Mouse (Mus musculus): ENCODE measurements around the gene Lrig1. TPM values are rescaled to one million over a fixed set of nuclear protein-coding genes. Genes with fewer than 3 reads are reported as not detected.

Gene Lrig1
- polyA plus RNA-seq, 1 experiment from 2014 or later = 4.5 TPM

DNA sequence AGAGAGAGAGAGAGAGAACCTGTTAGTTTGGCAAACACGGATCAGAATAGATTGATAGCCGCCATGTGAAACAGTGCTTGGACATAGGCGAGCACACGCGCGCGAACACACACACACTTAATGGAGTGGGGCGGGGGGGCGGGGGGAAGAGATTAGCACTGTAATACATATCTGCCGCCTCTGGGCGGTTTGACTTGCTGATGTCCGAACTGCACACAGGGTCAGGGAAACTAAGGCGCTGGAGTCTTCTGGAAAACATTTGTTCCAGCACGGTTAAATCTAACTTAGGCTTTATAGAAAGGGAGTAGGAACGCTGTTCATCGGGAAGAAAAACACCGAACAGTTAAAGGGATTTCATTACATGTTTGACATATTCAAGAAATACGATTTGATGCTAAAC lies 1.1 kb upstream of the Lrig1 start:
- Histone ChIP-seq H3K4me1 (ENCODE audit: control insufficient read depth, low read depth, low read length) (peaks cover 3% of the 10 kb centered on the region), H3K9me3 (replicated peaks; ENCODE audit: control insufficient read depth, low read length) (no peaks in the 10 kb centered on the region), H3K27ac (ENCODE audit: low read length) (no peak overlapping the region; the same call in 1 of the 2 replicates), H3K9ac (ENCODE audit: low read depth, low read length) (no peak overlapping the region), H3K4me3 (ENCODE audit: low read depth, low read length) (peak overlapping the region; percentile 37), H3K27me3 (ENCODE audit: control insufficient read depth, insufficient read depth, low read depth, low read length) (peaks cover 33% of the 10 kb centered on the region), H3K36me3 (ENCODE audit: control insufficient read depth, insufficient read depth) (no peaks in the 10 kb centered on the region), H3K4me2 (ENCODE audit: low read depth, low read length) (peak overlapping the region; percentile 66)
- WGBS (ENCODE audit: insufficient replicate concordance) = 4% methylated on average over 18 of the region's 18 CpGs
- no peak for ATAC-seq (ENCODE audit: low read depth)

- Histone ChIP-seq H3K4me1 (ENCODE audit: control insufficient read depth, low read depth, low read length) (peaks cover 3% of the 10 kb centered on the region), H3K27me3 (ENCODE audit: control insufficient read depth, insufficient read depth, low read depth, low read length) (peaks cover 33% of the 10 kb centered on the region), H3K9me3 (replicated peaks; ENCODE audit: control insufficient read depth, low read length) (no peaks in the 10 kb centered on the region), H3K36me3 (ENCODE audit: control insufficient read depth, insufficient read depth) (no peaks in the 10 kb centered on the region), H3K4me2 (ENCODE audit: low read depth, low read length) (peak overlapping the region; percentile 66), H3K4me3 (ENCODE audit: low read depth, low read length) (peak overlapping the region; percentile 37), H3K9ac (ENCODE audit: low read depth, low read length) (no peak overlapping the region), H3K27ac (ENCODE audit: low read length) (no peak overlapping the region; the same call in 1 of the 2 replicates)
- WGBS (ENCODE audit: insufficient replicate concordance) = 1% methylated on average over 8 of the region's 8 CpGs
- no peak; the same call in 1 of the 2 replicates for ATAC-seq (ENCODE audit: low read depth)
Observed at GRCm38 (mm10) chr6:94700612-94701011, 654 bp upstream of the Lrig1 start.

DNA sequence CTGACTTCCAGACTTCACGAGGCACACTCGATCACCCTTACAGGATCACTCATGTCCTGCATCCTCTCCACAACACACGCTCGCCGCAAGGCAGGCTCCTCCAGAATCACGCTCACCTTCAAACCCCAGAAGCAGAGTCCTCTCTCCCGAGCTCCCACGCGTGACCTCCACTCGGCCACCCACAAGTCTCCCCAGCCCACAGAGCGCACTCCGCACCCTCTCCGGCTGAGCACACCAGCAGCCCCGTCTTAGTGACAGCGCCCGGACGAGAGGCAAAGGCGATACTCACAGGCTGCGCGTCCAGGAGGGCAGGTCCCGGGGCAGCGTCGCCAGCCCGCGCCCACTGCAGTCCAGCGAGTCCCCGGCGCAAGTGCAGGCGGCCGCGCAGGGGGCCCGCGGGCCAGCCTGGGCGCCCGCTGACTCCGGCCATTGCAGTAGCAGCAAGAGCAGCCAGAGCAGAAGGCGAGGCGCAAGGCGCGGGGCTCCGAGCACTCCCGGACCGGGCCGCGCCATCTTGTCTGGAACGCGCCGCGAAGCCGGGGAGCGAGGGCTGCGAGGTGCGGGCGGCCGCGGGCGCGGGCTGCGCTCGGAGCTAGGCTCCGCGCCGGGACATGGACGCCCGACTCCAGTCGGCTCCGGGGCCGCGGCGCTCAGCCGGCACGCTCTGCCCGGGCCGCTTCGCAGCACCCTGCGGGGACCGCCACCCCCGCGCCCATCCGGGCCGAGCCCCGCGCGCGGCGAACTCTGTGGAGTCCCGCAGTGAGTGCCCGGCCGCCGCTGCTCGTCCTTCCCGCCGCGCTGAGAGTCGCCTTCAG lies 578 bp downstream of the Lrig1 start:
- Histone ChIP-seq H3K4me1 (ENCODE audit: control insufficient read depth, low read depth, low read length) (peaks cover 3% of the 10 kb centered on the region), H3K36me3 (ENCODE audit: control insufficient read depth, insufficient read depth) (no peaks in the 10 kb centered on the region), H3K27me3 (ENCODE audit: control insufficient read depth, insufficient read depth, low read depth, low read length) (peaks cover 33% of the 10 kb centered on the region), H3K4me2 (ENCODE audit: low read depth, low read length) (peak overlapping the region; percentile 66), H3K9me3 (replicated peaks; ENCODE audit: control insufficient read depth, low read length) (no peaks in the 10 kb centered on the region), H3K27ac (ENCODE audit: low read length) (peak overlapping the region; percentile 69), H3K4me3 (ENCODE audit: low read depth, low read length) (peak overlapping the region; percentile 74), H3K9ac (ENCODE audit: low read depth, low read length) (peak overlapping the region; percentile 78)
- WGBS (ENCODE audit: insufficient replicate concordance) = under 1% methylated on average over 83 of the region's 95 CpGs
- peak; percentile 9 for ATAC-seq (ENCODE audit: low read depth)

DNA sequence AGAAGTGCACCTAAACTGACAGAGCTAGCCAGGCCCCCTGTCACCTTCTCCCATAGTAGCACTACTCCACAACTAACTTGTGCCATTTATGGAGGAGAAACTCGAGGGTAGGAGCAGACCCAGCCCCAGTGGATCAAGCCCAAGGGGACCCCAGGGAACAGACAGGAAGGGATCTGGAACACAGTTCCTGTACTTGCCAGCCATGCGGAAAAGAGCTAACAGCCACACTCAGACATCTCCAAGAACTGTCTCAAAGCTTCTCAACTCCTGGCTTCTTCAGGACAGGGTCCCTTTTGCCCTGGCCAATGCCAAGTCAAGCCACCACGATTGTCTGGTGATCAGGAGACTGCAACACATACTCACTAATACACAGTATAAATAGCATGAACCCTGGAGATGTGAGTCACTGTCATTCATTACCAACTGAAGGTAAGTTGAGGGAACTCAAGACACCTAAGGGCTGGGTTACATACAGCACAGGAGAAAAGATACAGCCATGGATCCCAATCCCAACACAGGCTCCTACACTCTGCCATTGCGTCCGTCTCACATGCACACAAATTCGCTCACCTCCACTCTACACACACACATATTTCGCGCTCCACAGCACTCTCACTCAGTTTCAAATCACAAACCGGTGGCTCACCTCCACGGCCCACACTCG lies 1.3 kb downstream of the Lrig1 start:
- H3K9me3 ChIP-seq (replicated peaks; ENCODE audit: control insufficient read depth, low read length) = no peaks in the 10 kb centered on the region
- H3K36me3 ChIP-seq (ENCODE audit: control insufficient read depth, insufficient read depth) = no peaks in the 10 kb centered on the region
- no peak overlapping the region for H3K27ac ChIP-seq (ENCODE audit: low read length)
- no peak for ATAC-seq (ENCODE audit: low read depth)
- peak overlapping the region; percentile 66 for H3K4me2 ChIP-seq (ENCODE audit: low read depth, low read length)
- WGBS (ENCODE audit: insufficient replicate concordance) = 16% methylated on average over 11 of the region's 11 CpGs
- H3K27me3 ChIP-seq (ENCODE audit: control insufficient read depth, insufficient read depth, low read depth, low read length) = peaks cover 33% of the 10 kb centered on the region
- peaks cover 3% of the 10 kb centered on the region for H3K4me1 ChIP-seq (ENCODE audit: control insufficient read depth, low read depth, low read length)
- peak overlapping the region; percentile 78 for H3K9ac ChIP-seq (ENCODE audit: low read depth, low read length)
- peak overlapping the region; percentile 74 for H3K4me3 ChIP-seq (ENCODE audit: low read depth, low read length)

- H3K4me3 ChIP-seq (ENCODE audit: low read depth, low read length) = no peak overlapping the region
- no peaks in the 10 kb centered on the region for H3K9me3 ChIP-seq (replicated peaks; ENCODE audit: control insufficient read depth, low read length)
- H3K27ac ChIP-seq (ENCODE audit: low read length) = no peak overlapping the region
- 59% methylated on average over 1 of the region's 1 CpGs for WGBS (ENCODE audit: insufficient replicate concordance)
- H3K4me2 ChIP-seq (ENCODE audit: low read depth, low read length) = peak overlapping the region; percentile 66
- H3K36me3 ChIP-seq (ENCODE audit: control insufficient read depth, insufficient read depth) = no peaks in the 10 kb centered on the region
- peaks cover 26% of the 10 kb centered on the region for H3K27me3 ChIP-seq (ENCODE audit: control insufficient read depth, insufficient read depth, low read depth, low read length)
- H3K9ac ChIP-seq (ENCODE audit: low read depth, low read length) = no peak overlapping the region
- peaks cover 3% of the 10 kb centered on the region for H3K4me1 ChIP-seq (ENCODE audit: control insufficient read depth, low read depth, low read length)
- ATAC-seq (ENCODE audit: low read depth) = no peak
Observed at GRCm38 (mm10) chr6:94697423-94697822, 2.5 kb downstream of the Lrig1 start.

DNA sequence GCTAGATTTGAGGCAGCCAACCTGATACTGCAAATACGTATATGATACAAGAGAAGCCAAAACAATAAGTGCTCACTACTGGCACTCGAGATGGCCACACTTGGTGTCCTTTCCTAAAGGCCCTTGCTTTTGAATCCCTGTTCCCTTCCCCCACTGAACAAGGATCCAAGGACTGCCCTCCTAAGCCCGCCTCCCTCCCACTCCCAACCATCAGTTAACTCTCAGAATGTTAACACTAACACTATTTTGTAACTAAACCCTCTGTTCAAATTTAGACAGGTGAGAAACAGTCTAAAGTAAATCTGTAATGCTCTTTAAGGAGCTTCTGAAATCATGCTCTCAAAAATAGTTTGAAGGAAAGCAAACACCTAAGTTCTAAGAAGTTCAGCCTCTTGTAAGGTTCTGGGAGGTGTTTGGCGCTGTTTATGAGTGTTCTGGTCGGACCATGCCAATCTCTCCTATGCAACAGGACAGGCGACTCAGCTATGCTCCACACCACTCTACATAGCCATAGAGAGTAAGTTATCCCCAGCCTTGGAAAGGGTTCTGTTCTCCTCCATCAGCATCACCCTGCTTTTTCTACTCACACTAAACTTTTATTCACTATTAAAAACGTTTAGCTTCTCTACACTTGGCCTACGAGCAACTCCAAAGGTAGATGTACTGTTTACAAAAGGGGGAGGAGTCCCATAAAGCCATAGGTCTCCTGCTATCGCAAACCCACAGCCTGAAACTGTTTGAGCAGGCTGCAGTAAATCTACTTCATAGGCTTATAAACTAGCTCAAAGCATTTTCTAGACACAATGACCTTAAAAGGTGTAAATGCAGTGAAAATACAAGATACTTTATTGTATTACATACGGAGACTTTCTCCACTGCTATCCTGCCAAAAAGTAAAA lies 3.5 kb downstream of the Lrig1 start:
- no peak for ATAC-seq (ENCODE audit: low read depth)
- H3K27me3 ChIP-seq (ENCODE audit: control insufficient read depth, insufficient read depth, low read depth, low read length) = peaks cover 22% of the 10 kb centered on the region
- no peaks in the 10 kb centered on the region for H3K9me3 ChIP-seq (replicated peaks; ENCODE audit: control insufficient read depth, low read length)
- H3K36me3 ChIP-seq (ENCODE audit: control insufficient read depth, insufficient read depth) = no peaks in the 10 kb centered on the region
- H3K4me1 ChIP-seq (ENCODE audit: control insufficient read depth, low read depth, low read length) = peaks cover 3% of the 10 kb centered on the region
- no peak overlapping the region for H3K4me3 ChIP-seq (ENCODE audit: low read depth, low read length)
- 47% methylated on average over 10 of the region's 10 CpGs for WGBS (ENCODE audit: insufficient replicate concordance)
- H3K4me2 ChIP-seq (ENCODE audit: low read depth, low read length) = peak overlapping the region; percentile 32
- H3K9ac ChIP-seq (ENCODE audit: low read depth, low read length) = no peak overlapping the region
- H3K27ac ChIP-seq (ENCODE audit: low read length) = peak overlapping the region; percentile 72

DNA sequence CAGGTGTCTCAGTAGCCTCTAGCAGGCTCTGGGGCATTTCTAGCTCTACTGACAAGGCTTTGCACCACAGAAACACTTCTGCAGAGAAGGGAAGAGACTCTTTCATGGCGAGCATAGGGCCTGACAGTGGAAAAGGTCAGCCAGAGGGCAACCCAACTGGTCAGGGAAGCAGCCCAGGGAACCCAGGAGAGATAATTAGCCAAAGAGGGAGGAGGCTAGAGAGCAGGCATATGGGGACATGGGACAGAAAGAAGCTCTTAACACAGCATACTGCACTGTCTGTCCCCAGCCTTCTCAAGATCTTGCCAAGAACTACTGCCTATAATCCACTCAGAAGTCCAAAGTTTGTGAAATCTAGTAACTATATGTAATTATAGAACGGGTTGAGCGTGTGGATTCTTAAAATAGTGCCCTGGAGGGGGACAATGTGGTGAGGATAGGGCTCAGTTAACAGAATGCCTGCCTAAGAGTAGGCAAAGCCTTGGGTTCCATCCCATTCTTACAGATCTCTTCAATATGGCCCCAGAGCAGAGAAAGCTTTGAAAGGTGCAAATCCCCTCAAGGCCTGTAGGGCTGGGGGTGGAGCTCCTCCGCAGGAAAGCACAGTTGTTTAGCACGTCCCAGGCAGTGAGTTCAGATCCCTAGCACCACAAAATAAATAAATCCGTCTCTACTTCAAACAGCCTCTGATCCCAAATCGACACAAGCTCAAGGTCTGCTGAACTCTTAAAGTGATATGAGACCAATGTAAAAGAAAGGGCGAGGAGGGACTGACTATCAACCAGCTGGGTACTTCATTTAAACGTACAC lies 4.6 kb downstream of the Lrig1 start:
- Histone ChIP-seq H3K4me1 (ENCODE audit: control insufficient read depth, low read depth, low read length) (peaks cover 3% of the 10 kb centered on the region), H3K27ac (ENCODE audit: low read length) (peak overlapping the region; percentile 72; the same call in 1 of the 2 replicates), H3K9me3 (replicated peaks; ENCODE audit: control insufficient read depth, low read length) (no peaks in the 10 kb centered on the region), H3K4me3 (ENCODE audit: low read depth, low read length) (no peak overlapping the region), H3K36me3 (ENCODE audit: control insufficient read depth, insufficient read depth) (no peaks in the 10 kb centered on the region), H3K9ac (ENCODE audit: low read depth, low read length) (no peak overlapping the region), H3K27me3 (ENCODE audit: control insufficient read depth, insufficient read depth, low read depth, low read length) (peaks cover 18% of the 10 kb centered on the region), H3K4me2 (ENCODE audit: low read depth, low read length) (no peak overlapping the region)
- 53% methylated on average over 9 of the region's 9 CpGs for WGBS (ENCODE audit: insufficient replicate concordance)
- ATAC-seq (ENCODE audit: low read depth) = no peak

GRCm38 (mm10) chr6:94694481-94694880 lies 5.5 kb downstream of the Lrig1 start:
- ATAC-seq (ENCODE audit: low read depth) = no peak
- WGBS (ENCODE audit: insufficient replicate concordance) = 32% methylated on average over 1 of the region's 1 CpGs
- Histone ChIP-seq H3K9me3 (replicated peaks; ENCODE audit: control insufficient read depth, low read length) (no peaks in the 10 kb centered on the region), H3K27me3 (ENCODE audit: control insufficient read depth, insufficient read depth, low read depth, low read length) (peaks cover 11% of the 10 kb centered on the region), H3K4me3 (ENCODE audit: low read depth, low read length) (no peak overlapping the region), H3K4me1 (ENCODE audit: control insufficient read depth, low read depth, low read length) (peaks cover 3% of the 10 kb centered on the region), H3K4me2 (ENCODE audit: low read depth, low read length) (no peak overlapping the region), H3K36me3 (ENCODE audit: control insufficient read depth, insufficient read depth) (no peaks in the 10 kb centered on the region), H3K27ac (ENCODE audit: low read length) (no peak overlapping the region), H3K9ac (ENCODE audit: low read depth, low read length) (no peak overlapping the region)

Data from liver, embryonic 16.5 days (tissue).